Mouse (Mus musculus) embryonic fibroblast, embryonic 13.5 days (primary cell): ENCODE measurements around the gene Pbx1.

Source experiments
- CTCF ChIP-seq: IDR thresholded peaks from 2 replicates; pipeline ENCODE4 v1.5.1; 2011; ENCODE audit warnings: mild to moderate bottlenecking, control low read depth, low read length, moderate library complexity, borderline replicate concordance; ENCODE audit not compliant: insufficient read depth
- POLR2A ChIP-seq: IDR thresholded peaks from 2 replicates; pipeline ENCODE4 v1.6.1; 2011; ENCODE audit warnings: low read depth, mild to moderate bottlenecking, control low read depth, low read length, moderate library complexity

GRCm38 (mm10) chr1:168376330-168376729 is 55.7 kb downstream of the Pbx1 start:
- TF ChIP-seq CTCF (no peak), POLR2A (no peak)
